Mouse (Mus musculus): ENCODE data around the gene Kif5a. TPM values are rescaled to one million over a fixed set of nuclear protein-coding genes. Genes with fewer than 3 reads are reported as not detected.
A peak's percentile ranks its signal among the peaks of the same experiment; 100 is the strongest.

The Kif5a gene
- polyA plus RNA-seq, 1 experiment from 2014 or later: 39.4 TPM

DNA sequence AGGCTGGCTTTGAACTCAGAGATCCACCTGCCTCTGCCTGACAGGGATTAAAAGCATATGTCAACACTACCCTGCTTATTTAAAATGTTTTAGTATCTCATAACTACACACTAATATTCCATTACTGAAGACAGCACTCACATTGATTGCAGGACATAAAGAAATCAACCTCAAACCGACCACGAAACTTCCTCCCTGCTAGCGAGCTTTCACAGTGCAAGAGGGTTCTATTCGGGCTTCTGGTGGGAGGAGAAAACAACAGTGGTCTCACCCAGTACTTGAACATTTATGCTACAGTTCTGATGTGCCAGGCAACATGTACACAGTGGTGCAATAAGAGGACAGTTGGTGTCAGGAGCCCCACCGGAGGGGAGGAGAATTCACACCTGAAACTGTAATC, 12.3 kb downstream of the Kif5a start:
- Histone ChIP-seq H3K36me3 (peaks cover 20% of the 10 kb centered on the region), H3K27ac (no peak overlapping the region), H3K4me3 (no peak overlapping the region), H3K27me3 (ENCODE audit: insufficient read depth, poor library complexity, severe bottlenecking) (no peaks in the 10 kb centered on the region), H3K9me3 (no peaks in the 10 kb centered on the region), H3K4me1 (replicated peaks) (peaks cover under 1% of the 10 kb centered on the region; the same call in 1 of the 2 replicates)
- no peak for DNase-seq (ENCODE audit: low spot score)
- WGBS: 84% methylated on average over 5 of the region's 5 CpGs

DNA sequence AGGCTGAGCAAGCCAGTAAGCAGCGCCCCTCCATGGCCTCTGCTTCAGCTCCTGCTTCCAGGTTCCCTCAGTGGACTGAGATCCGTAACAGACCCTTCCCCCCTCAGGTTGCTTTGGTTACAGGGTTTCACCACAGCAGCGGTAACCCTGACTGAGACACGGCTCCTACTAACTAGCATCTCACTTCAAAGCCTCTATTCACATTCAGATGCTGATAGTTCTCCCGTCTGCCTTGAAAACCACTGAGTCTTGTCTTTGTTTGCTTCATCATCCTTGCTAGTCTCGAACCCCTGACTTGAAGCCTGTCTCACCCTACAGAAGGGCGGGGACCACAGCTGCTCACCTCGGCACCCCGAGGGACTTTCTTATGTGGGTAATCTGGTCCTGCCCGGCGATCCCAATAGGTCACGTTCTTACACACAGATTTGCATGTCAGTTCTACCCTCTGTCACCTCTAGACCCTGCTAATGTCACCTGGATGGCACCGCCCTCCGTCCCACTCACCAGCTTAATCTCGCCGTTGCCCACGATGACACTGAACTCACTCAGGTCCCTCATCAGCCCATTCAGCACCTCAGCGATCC, 24.8 kb downstream of the Kif5a start:
- Histone ChIP-seq H3K27me3 (ENCODE audit: insufficient read depth, poor library complexity, severe bottlenecking) (peaks cover 10% of the 10 kb centered on the region; the same call in 1 of the 2 replicates), H3K36me3 (peaks cover 88% of the 10 kb centered on the region), H3K4me1 (replicated peaks) (peaks cover 25% of the 10 kb centered on the region), H3K9me3 (no peaks in the 10 kb centered on the region), H3K4me3 (no peak overlapping the region), H3K27ac (no peak overlapping the region)
- WGBS: 69% methylated on average over 18 of the region's 18 CpGs
- no peak for DNase-seq (ENCODE audit: low spot score)

DNA sequence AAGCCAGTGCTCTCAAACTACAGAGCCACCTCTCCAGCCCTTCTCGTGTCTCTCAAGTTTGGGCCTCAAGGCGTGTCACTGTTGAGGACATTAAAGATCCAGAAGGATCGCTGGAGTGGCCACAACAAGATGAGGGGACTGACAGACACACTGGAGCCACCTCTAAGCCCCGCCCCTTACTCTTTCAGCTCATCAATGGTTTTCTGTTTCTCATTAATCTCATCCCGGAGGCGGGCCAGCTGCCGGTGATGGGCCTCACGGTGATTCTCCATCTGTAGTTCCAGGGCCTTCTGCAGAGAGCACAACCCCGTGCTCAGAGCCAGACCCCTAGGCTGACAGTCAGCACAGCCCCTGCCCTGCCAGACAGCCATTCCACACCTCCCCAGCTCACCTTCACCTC, 26.6 kb downstream of the Kif5a start:
- Histone ChIP-seq H3K4me1 (replicated peaks) (peaks cover 27% of the 10 kb centered on the region), H3K27me3 (ENCODE audit: insufficient read depth, poor library complexity, severe bottlenecking) (peaks cover 10% of the 10 kb centered on the region; the same call in 1 of the 2 replicates), H3K27ac (no peak overlapping the region; the same call in 1 of the 2 replicates), H3K36me3 (peaks cover 80% of the 10 kb centered on the region), H3K4me3 (0 out of 2 replicates have a peak overlapping the region, but pooled peaks have one; percentile 0), H3K9me3 (no peaks in the 10 kb centered on the region)
- peak; percentile 14 for DNase-seq (ENCODE audit: low spot score)
- WGBS: 47% methylated on average over 9 of the region's 9 CpGs

DNA sequence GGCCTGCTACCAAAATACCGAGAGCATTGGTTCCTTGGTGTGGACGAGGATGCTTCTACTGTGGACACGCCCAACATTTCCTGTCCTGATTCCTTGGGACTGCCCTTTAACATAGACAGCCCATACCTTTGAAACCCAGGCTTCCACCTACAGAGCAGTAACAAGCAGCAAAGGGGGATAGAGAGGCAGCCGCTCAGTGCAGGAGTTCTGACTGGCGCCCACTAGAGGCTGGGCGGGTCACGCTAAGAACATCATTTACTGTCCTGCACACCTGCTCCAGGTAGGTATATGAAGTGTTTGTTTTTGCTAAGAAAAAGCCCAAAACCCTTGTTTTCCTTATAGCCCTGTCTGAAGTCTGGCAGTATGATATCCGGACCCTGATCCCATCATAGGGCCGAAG, 30.0 kb downstream of the Kif5a start:
- H3K9me3 ChIP-seq: no peaks in the 10 kb centered on the region
- 82% methylated on average over 9 of the region's 9 CpGs for WGBS
- H3K36me3 ChIP-seq: peaks cover 70% of the 10 kb centered on the region
- peaks cover 3% of the 10 kb centered on the region; the same call in 1 of the 2 replicates for H3K27me3 ChIP-seq (ENCODE audit: insufficient read depth, poor library complexity, severe bottlenecking)
- DNase-seq (ENCODE audit: low spot score): no peak
- no peak overlapping the region for H3K27ac ChIP-seq
- H3K4me1 ChIP-seq (replicated peaks): peaks cover 22% of the 10 kb centered on the region
- no peak overlapping the region for H3K4me3 ChIP-seq

DNA sequence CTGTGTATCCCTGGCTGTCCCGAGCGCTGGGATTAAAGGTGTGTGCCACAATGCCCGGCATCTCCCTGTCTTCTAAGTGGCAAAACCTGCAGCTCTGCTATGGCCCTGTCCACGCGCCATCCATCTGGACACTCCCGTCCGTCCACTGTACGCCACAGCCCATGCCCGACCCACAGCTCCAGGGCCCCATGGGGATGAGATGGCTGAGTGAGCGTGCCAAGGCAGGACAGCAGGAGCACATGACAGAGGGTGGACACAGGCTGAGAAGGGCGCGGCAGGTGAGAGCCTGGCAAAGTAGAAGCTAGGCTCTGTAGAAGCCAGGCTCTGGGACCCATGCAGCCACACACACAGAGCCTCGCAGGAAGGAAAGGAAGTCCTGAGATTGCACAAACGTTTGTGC, 31.4 kb downstream of the Kif5a start:
- WGBS: 87% methylated on average over 14 of the region's 14 CpGs

DNA sequence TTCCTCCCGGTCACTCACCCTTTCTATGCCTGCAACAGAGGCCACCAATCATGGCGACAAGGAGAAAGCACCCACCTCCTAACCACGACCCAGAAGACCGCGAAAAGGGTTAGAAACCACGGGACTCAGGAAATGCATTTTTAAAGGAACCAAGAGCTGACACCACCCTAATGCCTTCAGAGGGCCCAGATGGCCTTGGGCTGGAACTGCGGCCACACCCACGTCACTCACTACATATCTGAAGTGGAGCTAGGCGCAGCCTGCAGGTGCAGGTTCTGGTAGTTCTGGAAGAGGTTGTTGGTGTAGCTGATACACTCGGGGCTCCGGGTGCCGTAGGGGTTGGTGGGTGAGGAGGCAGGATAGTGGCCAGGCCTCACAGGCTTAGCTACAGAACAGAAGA, 32.5 kb downstream of the Kif5a start:
- H3K9me3 ChIP-seq: no peaks in the 10 kb centered on the region
- H3K4me1 ChIP-seq (replicated peaks): peaks cover 18% of the 10 kb centered on the region; the same call in 1 of the 2 replicates
- no peak overlapping the region for H3K4me3 ChIP-seq
- peaks cover 52% of the 10 kb centered on the region for H3K36me3 ChIP-seq
- no peak overlapping the region for H3K27ac ChIP-seq
- peaks cover 10% of the 10 kb centered on the region; the same call in 1 of the 2 replicates for H3K27me3 ChIP-seq (ENCODE audit: insufficient read depth, poor library complexity, severe bottlenecking)
- WGBS: 88% methylated on average over 12 of the region's 12 CpGs
- no peak for DNase-seq (ENCODE audit: low spot score)

More for the DNA sequence above, 31.4 kb downstream of the Kif5a start:
- Histone ChIP-seq H3K4me1 (replicated peaks) (peaks cover 21% of the 10 kb centered on the region), H3K36me3 (peaks cover 62% of the 10 kb centered on the region), H3K27ac (no peak overlapping the region), H3K9me3 (no peaks in the 10 kb centered on the region), H3K27me3 (ENCODE audit: insufficient read depth, poor library complexity, severe bottlenecking) (peaks cover 10% of the 10 kb centered on the region; the same call in 1 of the 2 replicates), H3K4me3 (no peak overlapping the region)
- DNase-seq (ENCODE audit: low spot score): no peak

DNA sequence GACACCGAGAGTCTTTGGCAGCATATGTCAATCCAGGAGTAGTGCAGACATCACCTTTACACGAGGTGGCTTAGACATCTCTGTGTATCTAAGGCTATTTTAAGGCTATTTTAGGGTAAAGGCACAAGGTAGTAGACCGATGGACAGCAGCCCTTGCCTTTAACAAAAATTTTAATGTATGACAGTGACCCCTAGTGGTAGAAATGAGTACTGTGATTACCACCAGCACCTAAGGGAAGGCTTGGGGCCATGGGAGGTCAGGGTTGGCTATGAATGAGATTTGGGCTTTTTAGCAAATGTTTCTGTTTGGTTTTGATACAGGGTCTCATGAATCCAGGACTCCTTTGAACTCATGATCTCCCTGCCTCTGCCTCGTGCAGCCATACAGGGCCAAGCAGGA, 34.3 kb downstream of the Kif5a start:
- Histone ChIP-seq H3K36me3 (peaks cover 44% of the 10 kb centered on the region), H3K27me3 (ENCODE audit: insufficient read depth, poor library complexity, severe bottlenecking) (peaks cover 10% of the 10 kb centered on the region; the same call in 1 of the 2 replicates), H3K27ac (no peak overlapping the region), H3K4me3 (no peak overlapping the region), H3K9me3 (no peaks in the 10 kb centered on the region), H3K4me1 (replicated peaks) (peaks cover 18% of the 10 kb centered on the region; the same call in 1 of the 2 replicates)
- DNase-seq (ENCODE audit: low spot score): peak; percentile 39
- 25% methylated on average over 4 of the region's 4 CpGs for WGBS

DNA sequence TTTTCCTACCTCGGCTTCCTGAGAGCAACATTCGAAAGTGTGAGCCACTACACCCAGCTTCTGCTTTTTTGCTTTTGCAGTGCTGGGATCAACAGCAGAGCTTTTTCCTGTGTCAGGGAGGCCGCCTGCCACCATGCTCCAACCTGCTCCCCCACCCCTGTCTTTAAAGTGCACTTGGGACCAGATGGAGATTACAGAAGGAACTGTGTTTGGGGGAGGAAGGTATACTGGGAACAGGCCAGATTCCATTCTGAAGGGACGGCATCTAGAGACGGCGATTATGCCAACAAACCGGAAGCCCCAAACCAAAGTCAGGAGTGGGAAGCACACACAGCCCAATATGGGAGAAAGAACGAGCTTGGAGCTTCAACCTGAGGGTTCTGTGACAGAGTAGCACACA, 36.0 kb downstream of the Kif5a start:
- Histone ChIP-seq H3K36me3 (peaks cover 34% of the 10 kb centered on the region), H3K27ac (no peak overlapping the region), H3K4me3 (no peak overlapping the region), H3K4me1 (replicated peaks) (peaks cover 18% of the 10 kb centered on the region; the same call in 1 of the 2 replicates), H3K9me3 (no peaks in the 10 kb centered on the region), H3K27me3 (ENCODE audit: insufficient read depth, poor library complexity, severe bottlenecking) (peaks cover 10% of the 10 kb centered on the region; the same call in 1 of the 2 replicates)
- DNase-seq (ENCODE audit: low spot score): no peak
- WGBS: 90% methylated on average over 8 of the region's 8 CpGs

DNA sequence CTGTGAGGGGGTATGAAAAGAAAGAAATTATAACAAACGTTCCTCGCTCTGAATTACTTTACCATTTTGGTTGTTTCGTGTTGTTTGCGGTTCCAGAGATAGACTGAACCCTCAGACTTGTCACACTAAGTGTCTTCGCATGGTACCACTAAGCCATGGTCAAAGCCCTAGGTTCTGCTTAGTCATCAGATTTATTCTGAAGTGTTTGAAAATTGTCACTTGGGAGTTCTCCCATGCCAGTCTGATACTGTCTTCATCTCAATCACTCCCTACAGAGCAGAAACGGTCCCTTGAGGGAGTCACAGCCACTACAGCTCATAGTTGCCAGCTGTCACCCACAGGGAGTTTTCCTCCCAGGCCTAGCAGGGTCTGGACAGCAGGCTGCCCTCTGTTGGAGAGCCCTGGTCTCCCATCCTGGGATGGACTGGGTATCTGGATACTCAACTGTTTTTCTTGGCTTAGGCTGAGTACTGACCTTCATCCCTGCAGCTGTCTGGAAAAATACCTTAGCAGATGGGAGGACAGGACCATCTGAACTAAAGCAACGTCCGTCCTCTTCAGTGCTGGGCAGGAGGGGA, 36.7 kb downstream of the Kif5a start:
- DNase-seq (ENCODE audit: low spot score): peak; percentile 16
- peaks cover 14% of the 10 kb centered on the region; the same call in 1 of the 2 replicates for H3K4me1 ChIP-seq (replicated peaks)
- no peak overlapping the region for H3K4me3 ChIP-seq
- WGBS: 69% methylated on average over 8 of the region's 8 CpGs
- H3K27ac ChIP-seq: no peak overlapping the region
- H3K27me3 ChIP-seq (ENCODE audit: insufficient read depth, poor library complexity, severe bottlenecking): peaks cover 10% of the 10 kb centered on the region; the same call in 1 of the 2 replicates
- peaks cover 28% of the 10 kb centered on the region for H3K36me3 ChIP-seq
- no peaks in the 10 kb centered on the region for H3K9me3 ChIP-seq

DNA sequence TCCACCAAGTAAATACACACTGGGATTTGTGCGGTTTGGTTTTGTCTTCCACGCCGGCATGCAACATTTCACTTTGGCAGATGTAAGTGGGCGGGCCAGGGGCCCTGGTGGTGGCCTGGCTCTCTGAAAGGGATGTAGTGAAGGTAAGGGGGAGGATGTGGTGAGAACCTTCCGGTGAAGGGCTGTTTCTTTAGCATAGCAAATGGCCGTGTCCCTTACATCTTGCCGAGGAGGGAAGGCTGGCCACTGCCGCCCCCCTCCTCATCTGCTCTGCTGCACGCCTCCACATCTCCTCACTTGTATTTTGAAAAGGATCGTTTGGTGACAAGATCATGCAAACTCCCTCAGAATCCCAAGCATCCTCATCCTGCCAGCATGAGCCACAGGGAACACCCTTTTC, 37.4 kb downstream of the Kif5a start:
- Histone ChIP-seq H3K27me3 (ENCODE audit: insufficient read depth, poor library complexity, severe bottlenecking) (peaks cover 10% of the 10 kb centered on the region; the same call in 1 of the 2 replicates), H3K4me3 (no peak overlapping the region), H3K27ac (no peak overlapping the region), H3K9me3 (no peaks in the 10 kb centered on the region), H3K4me1 (replicated peaks) (peaks cover 9% of the 10 kb centered on the region; the same call in 1 of the 2 replicates), H3K36me3 (peaks cover 22% of the 10 kb centered on the region)
- no peak for DNase-seq (ENCODE audit: low spot score)
- 19% methylated on average over 10 of the region's 10 CpGs for WGBS

DNA sequence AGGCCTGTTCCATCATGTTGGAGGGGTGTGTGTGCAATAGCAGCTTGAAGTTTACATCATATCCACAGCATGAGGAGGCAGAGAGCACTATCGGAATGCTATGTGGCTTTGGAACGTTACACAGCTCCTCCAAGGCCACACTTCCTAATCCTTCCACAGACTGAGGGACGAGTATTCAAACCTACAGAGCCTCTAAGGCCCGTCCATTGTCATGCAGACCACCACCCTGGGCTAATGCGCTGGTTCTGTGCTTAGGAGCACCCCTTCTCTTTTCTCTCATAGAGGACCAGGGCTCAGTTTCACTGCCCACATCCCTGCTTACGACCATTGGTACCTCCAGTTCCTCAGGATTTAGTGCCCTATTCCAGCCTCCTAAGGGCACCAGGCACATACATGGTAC, 37.9 kb downstream of the Kif5a start:
- Histone ChIP-seq H3K36me3 (peaks cover 17% of the 10 kb centered on the region; the same call in 1 of the 2 replicates), H3K27me3 (ENCODE audit: insufficient read depth, poor library complexity, severe bottlenecking) (peaks cover 10% of the 10 kb centered on the region; the same call in 1 of the 2 replicates), H3K27ac (no peak overlapping the region), H3K4me3 (no peak overlapping the region), H3K9me3 (no peaks in the 10 kb centered on the region), H3K4me1 (replicated peaks) (peaks cover 9% of the 10 kb centered on the region; the same call in 1 of the 2 replicates)
- 31% methylated on average over 6 of the region's 6 CpGs for WGBS
- DNase-seq (ENCODE audit: low spot score): no peak

DNA sequence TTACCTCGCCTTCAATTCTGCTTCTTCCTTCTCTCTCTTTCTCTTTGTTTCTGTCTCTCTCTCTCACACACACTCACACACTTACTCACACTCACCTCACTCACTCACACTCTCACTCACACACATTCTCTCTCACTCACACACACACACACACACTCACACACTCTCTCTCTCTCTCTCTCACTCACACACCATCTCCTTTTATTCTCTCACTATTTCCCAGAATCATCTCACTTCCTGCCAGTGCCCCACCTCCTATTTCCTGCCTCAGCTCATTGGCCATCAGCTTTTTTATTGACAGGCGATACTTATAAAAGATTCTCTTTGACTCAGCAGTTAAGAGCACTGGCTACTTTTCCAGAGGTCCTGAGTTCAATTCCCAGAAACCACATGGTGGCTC, 44.8 kb downstream of the Kif5a start:
- no peak overlapping the region for H3K27ac ChIP-seq
- WGBS: 92% methylated on average over 2 of the region's 2 CpGs
- DNase-seq (ENCODE audit: low spot score): no peak
- H3K36me3 ChIP-seq: no peaks in the 10 kb centered on the region
- no peaks in the 10 kb centered on the region for H3K4me1 ChIP-seq (replicated peaks)
- H3K9me3 ChIP-seq: no peaks in the 10 kb centered on the region
- no peaks in the 10 kb centered on the region for H3K27me3 ChIP-seq (ENCODE audit: insufficient read depth, poor library complexity, severe bottlenecking)
- no peak overlapping the region for H3K4me3 ChIP-seq

DNA sequence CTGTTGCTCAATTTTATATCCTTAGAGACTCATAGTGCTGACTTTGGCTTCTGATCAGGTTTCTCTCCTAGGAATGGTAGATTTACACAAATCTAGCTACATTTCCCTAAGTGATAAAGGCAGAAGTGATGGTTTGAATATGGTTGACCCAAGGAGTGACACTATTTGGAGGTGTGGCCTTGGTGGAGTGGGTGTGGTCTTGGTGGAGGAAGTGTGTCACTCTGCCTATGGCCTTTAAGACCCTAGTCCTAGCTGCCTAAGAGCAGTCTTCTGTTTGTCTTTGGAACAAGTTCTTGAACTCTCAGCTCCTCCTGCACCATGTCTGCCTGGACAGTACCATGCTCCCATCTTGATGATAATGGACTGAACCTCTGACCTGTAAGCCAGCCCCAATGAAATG, 46.0 kb downstream of the Kif5a start:
- H3K9me3 ChIP-seq: no peaks in the 10 kb centered on the region
- DNase-seq (ENCODE audit: low spot score): no peak
- peaks cover 5% of the 10 kb centered on the region; the same call in 1 of the 2 replicates for H3K27me3 ChIP-seq (ENCODE audit: insufficient read depth, poor library complexity, severe bottlenecking)
- H3K4me3 ChIP-seq: no peak overlapping the region
- H3K4me1 ChIP-seq (replicated peaks): no peaks in the 10 kb centered on the region
- H3K27ac ChIP-seq: no peak overlapping the region
- H3K36me3 ChIP-seq: no peaks in the 10 kb centered on the region

Measured in hindbrain, embryonic 10.5 days (tissue).